Mouse (Mus musculus): ENCODE data around the gene Efna2. TPM values are rescaled to one million over a fixed set of nuclear protein-coding genes. Genes with fewer than 3 reads are reported as not detected.

Gene Efna2
- polyA plus RNA-seq, 1 experiment from 2014 or later = 17.3 TPM

DNA sequence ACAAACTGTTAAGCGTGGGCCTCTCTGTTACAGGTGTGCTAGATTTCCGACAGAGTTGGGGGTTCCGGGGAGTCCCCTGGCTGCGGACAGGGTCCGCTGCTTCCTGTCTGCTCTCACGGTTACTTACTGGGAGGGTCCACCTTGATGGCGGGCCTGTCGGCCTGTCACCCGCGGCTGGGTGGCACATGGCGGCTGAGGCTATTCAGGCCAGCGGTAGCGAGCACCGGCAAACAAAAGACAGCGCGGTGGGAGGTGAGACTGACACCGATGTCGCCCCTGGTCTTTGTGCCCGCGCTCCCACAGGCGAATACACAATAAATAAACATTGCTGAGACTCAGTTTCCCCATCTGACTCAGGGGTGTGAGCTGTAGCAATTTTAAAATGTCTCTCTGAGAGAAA is 10.7 kb downstream of the Efna2 start:
- peaks cover 10% of the 10 kb centered on the region; the same call in 1 of the 2 replicates for H3K36me3 ChIP-seq
- H3K9me3 ChIP-seq = no peaks in the 10 kb centered on the region
- H3K9ac ChIP-seq = no peak overlapping the region
- ATAC-seq (ENCODE audit: borderline replicate concordance, extremely low read depth, low FRiP score, low TSS enrichment) = no peak
- H3K27ac ChIP-seq = no peak overlapping the region
- peaks cover 15% of the 10 kb centered on the region for H3K4me1 ChIP-seq
- peaks cover 41% of the 10 kb centered on the region for H3K27me3 ChIP-seq
- H3K4me3 ChIP-seq = peak overlapping the region; percentile 41
- H3K4me2 ChIP-seq = peak overlapping the region; percentile 72
- WGBS = 9% methylated on average over 21 of the region's 21 CpGs

DNA sequence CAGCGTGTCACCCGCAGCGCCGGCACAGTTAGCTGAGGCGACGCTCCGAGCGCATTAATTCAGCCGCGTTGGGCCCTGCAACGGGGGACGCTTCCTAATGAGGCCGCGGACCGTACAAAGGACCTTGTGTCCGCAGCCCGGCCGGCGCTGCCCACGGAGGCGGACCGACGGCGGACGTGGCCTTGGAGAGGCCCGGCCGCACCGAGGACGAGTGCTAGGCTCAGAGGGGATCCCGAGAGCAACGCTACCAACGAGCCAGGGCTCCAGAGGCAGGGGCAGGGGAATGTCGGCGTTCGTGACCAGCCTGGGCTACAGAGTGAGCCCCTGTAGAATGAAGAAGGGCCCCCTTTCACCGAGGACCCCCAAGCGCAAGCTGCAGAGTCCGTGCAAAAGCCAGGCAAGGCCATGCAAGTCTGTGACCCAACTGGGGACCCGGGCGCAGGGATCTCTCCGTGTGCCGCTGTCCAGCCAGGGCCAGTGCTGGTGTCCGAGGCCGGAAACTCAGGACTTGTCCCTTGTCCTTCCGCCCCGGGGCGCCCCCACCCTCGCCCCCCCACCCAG is 11.3 kb downstream of the Efna2 start:
- Histone ChIP-seq H3K9ac (peak overlapping the region; percentile 44), H3K4me1 (peaks cover 15% of the 10 kb centered on the region), H3K27me3 (peaks cover 41% of the 10 kb centered on the region), H3K4me2 (peak overlapping the region; percentile 72), H3K4me3 (peak overlapping the region; percentile 41), H3K27ac (no peak overlapping the region), H3K9me3 (no peaks in the 10 kb centered on the region), H3K36me3 (peaks cover 10% of the 10 kb centered on the region; the same call in 1 of the 2 replicates)
- no peak; the same call in 1 of the 2 replicates for ATAC-seq (ENCODE audit: borderline replicate concordance, extremely low read depth, low FRiP score, low TSS enrichment)
- under 1% methylated on average over 48 of the region's 48 CpGs for WGBS

DNA sequence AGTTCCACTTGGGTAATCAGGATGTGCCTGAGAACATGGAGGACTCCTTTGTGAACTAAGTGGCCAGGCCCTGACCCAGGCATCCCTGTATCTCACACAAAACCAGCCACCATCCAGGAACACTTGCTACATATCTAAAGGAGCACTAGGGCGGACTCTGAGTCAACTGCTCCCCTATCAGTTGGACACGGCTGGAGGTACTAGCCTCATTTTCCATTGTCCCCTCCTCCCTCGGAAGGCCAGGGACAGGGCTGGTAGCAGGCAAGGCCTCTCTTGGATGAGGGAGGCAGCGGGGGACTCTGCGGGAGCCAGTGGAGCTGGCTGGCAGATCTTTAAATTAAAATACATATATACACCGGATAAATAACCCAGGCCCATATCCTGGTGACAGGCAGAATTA is 14.7 kb downstream of the Efna2 start:
- H3K9me3 ChIP-seq = no peaks in the 10 kb centered on the region
- H3K4me1 ChIP-seq = peaks cover 15% of the 10 kb centered on the region
- no peak overlapping the region for H3K27ac ChIP-seq
- H3K4me3 ChIP-seq = no peak overlapping the region
- ATAC-seq (ENCODE audit: borderline replicate concordance, extremely low read depth, low FRiP score, low TSS enrichment) = no peak
- peaks cover 34% of the 10 kb centered on the region for H3K27me3 ChIP-seq
- WGBS = 77% methylated on average over 6 of the region's 6 CpGs
- no peaks in the 10 kb centered on the region for H3K36me3 ChIP-seq
- no peak overlapping the region for H3K9ac ChIP-seq
- no peak overlapping the region for H3K4me2 ChIP-seq

DNA sequence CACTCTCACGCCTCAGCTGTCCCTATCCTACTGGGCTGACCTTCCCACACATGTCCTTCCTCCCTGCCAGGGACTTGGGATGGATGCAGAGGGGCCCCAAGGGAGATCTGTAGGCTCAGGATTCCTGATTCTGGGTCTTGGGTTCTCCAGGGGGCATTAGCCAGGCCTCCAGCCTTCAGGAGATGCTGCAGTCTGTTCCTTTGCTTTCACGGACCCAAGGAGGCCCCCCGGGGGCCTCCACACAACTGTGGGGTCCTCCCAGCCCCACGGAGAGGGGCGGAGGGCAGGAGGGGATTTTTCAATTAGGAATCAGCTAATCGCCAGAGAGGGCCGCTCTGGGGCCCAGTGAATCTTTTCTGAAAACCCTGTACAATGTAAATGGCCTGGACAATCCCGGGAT is 15.2 kb downstream of the Efna2 start:
- Histone ChIP-seq H3K27ac (no peak overlapping the region), H3K4me3 (no peak overlapping the region), H3K9ac (no peak overlapping the region), H3K9me3 (no peaks in the 10 kb centered on the region), H3K4me2 (no peak overlapping the region), H3K36me3 (no peaks in the 10 kb centered on the region), H3K4me1 (peaks cover 15% of the 10 kb centered on the region), H3K27me3 (peaks cover 31% of the 10 kb centered on the region)
- WGBS = 64% methylated on average over 8 of the region's 8 CpGs
- no peak for ATAC-seq (ENCODE audit: borderline replicate concordance, extremely low read depth, low FRiP score, low TSS enrichment)

DNA sequence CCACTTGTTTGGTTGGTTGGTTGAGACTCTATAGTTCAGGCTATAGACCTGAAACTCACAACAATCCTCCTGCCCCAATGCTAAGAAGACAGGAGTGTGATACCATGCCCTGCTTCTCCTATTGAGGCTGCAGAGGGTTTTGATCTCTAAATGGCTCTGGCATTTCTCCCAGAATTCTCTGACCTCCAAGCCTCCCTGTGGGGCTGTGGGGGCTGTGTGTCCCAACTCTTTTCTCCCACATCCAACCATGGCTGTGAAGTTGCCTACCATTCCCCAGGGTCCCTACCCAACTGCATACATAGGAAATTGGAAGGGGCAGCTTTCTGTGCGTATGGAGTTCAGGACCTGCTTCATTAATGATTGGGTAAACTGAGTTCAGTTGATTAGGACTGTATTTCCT is 16.9 kb downstream of the Efna2 start:
- WGBS = 81% methylated on average over 1 of the region's 1 CpGs
- no peak overlapping the region for H3K27ac ChIP-seq
- peaks cover 14% of the 10 kb centered on the region for H3K27me3 ChIP-seq
- no peaks in the 10 kb centered on the region for H3K9me3 ChIP-seq
- H3K4me3 ChIP-seq = no peak overlapping the region
- no peaks in the 10 kb centered on the region for H3K36me3 ChIP-seq
- no peak for ATAC-seq (ENCODE audit: borderline replicate concordance, extremely low read depth, low FRiP score, low TSS enrichment)
- H3K4me2 ChIP-seq = no peak overlapping the region
- H3K4me1 ChIP-seq = peaks cover 3% of the 10 kb centered on the region; the same call in 1 of the 2 replicates
- H3K9ac ChIP-seq = no peak overlapping the region

DNA sequence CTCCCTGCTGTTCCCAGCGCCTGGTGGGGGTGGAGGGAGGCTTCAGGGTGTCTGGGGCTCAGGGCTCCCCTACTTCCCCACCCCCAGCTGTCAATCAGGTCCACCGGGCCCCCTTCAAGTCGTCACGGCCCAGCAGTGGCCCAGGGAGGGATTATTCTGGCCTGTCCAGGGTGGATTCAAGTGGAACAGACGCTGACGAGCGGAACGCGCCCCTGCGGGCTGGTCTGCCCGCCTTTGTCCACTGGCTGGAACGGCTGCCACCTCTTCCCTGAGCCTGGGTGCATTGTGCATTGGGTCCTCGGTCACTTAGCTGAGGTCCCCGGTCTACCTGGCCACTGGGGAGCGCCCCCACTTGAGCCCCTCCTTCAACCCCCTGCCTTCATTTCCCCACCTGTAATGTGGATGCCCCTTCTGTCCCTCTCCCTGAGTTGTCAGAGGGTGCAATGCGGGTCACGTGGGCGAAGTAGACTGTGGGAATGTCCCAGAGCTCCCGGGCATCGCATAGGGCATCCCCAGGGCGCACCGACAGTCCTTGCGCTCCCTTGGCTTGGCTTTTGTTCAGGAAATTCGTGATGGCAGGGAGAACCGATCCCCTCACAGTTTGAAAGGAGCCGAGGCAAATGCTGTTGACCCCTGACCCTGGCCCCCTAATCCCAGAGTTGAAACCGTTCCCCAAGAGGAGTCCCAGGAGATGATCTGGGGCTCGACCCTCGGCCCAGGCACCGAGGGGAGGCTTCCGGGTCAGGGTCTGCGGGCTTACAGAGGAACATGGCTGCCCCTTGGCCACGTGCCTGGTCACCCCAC is 17.7 kb downstream of the Efna2 start:
- Histone ChIP-seq H3K36me3 (no peaks in the 10 kb centered on the region), H3K4me1 (peaks cover 3% of the 10 kb centered on the region; the same call in 1 of the 2 replicates), H3K4me3 (no peak overlapping the region), H3K4me2 (no peak overlapping the region), H3K27me3 (peaks cover 7% of the 10 kb centered on the region), H3K9me3 (no peaks in the 10 kb centered on the region), H3K27ac (no peak overlapping the region), H3K9ac (no peak overlapping the region)
- 76% methylated on average over 33 of the region's 33 CpGs for WGBS
- ATAC-seq (ENCODE audit: borderline replicate concordance, extremely low read depth, low FRiP score, low TSS enrichment) = no peak

DNA sequence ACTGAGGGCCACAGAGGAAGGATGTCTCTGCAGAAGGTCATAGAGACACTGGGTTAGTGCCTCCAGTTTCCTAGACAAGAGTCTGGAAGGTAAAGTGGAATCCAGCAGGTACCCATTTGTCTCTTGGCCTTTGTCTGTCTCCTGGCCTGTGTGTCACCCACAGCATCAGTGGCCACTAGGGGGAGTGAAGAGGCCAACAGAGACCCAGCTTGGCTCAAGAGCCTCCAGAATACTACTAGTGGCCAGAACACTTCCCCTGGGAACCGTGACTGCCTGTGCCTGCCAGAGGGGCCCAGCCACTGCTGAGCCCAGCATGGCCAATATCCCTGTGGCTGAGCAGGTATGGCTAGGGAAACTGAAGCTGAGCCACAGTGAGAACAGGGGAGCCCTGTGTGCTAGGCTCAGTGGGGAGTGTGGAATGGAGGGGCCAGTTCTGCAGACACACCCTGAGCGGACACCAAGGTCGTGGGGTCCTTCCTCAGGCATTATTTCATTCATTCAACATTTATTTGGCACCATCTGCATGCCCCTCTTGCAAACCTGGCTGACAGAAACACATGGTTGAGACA is 20.2 kb downstream of the Efna2 start:
- H3K27ac ChIP-seq = no peak overlapping the region
- WGBS = 54% methylated on average over 3 of the region's 3 CpGs
- no peak overlapping the region for H3K9ac ChIP-seq
- H3K9me3 ChIP-seq = no peaks in the 10 kb centered on the region
- ATAC-seq (ENCODE audit: borderline replicate concordance, extremely low read depth, low FRiP score, low TSS enrichment) = peak; percentile 66; the same call in 1 of the 2 replicates
- H3K36me3 ChIP-seq = no peaks in the 10 kb centered on the region
- H3K4me1 ChIP-seq = peaks cover 3% of the 10 kb centered on the region; the same call in 1 of the 2 replicates
- no peak overlapping the region for H3K4me2 ChIP-seq
- no peaks in the 10 kb centered on the region for H3K27me3 ChIP-seq
- H3K4me3 ChIP-seq = no peak overlapping the region

DNA sequence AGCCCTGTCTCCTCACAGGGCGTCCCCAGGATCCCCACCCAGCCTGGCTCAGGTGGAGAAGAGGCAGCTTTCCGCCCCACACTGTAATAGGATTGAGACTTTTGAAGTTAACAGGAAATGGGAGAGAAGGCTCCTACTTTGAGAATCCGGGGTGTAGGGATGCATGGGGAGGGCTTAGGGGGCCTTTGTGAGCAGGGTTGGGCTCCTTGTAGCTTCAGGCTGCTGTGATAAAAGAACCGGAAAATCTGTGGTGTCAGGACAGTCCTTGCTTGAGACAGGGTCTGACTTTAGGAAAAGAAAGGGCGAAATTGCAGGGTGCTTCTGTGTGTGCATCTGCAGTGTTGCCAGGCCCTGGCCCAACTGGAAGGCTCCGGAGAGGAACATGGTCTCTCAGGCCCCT is 21.2 kb downstream of the Efna2 start:
- Histone ChIP-seq H3K27ac (no peak overlapping the region), H3K4me3 (no peak overlapping the region), H3K36me3 (no peaks in the 10 kb centered on the region), H3K27me3 (no peaks in the 10 kb centered on the region), H3K9ac (no peak overlapping the region), H3K4me1 (peaks cover 3% of the 10 kb centered on the region; the same call in 1 of the 2 replicates), H3K9me3 (no peaks in the 10 kb centered on the region), H3K4me2 (no peak overlapping the region)
- WGBS = 81% methylated on average over 6 of the region's 6 CpGs
- no peak for ATAC-seq (ENCODE audit: borderline replicate concordance, extremely low read depth, low FRiP score, low TSS enrichment)

DNA sequence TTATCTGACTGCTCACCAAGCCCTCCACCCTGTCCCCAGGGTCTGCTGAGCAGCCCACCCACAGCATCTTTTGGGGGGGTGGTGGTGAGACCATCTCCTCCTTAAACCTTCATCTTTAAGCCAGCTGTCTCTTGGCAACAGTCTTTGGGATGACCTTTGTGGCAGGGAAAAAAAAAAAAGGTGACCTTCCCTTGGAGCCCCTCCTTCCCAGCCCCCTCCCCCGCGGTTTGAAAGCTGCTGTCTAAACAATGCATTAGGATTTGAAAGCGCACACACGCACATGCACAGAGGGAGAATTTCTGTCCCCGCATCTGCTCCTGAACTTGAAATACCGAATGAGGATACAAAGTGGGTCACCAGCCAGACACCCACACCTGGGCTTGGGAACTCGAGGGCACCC is 24.8 kb downstream of the Efna2 start:
- Histone ChIP-seq H3K4me1 (peaks cover 3% of the 10 kb centered on the region; the same call in 1 of the 2 replicates), H3K4me3 (no peak overlapping the region), H3K9ac (no peak overlapping the region), H3K9me3 (no peaks in the 10 kb centered on the region), H3K27me3 (peaks cover 4% of the 10 kb centered on the region; the same call in 1 of the 2 replicates), H3K36me3 (no peaks in the 10 kb centered on the region), H3K4me2 (no peak overlapping the region), H3K27ac (no peak overlapping the region)
- ATAC-seq (ENCODE audit: borderline replicate concordance, extremely low read depth, low FRiP score, low TSS enrichment) = no peak
- 18% methylated on average over 7 of the region's 7 CpGs for WGBS

DNA sequence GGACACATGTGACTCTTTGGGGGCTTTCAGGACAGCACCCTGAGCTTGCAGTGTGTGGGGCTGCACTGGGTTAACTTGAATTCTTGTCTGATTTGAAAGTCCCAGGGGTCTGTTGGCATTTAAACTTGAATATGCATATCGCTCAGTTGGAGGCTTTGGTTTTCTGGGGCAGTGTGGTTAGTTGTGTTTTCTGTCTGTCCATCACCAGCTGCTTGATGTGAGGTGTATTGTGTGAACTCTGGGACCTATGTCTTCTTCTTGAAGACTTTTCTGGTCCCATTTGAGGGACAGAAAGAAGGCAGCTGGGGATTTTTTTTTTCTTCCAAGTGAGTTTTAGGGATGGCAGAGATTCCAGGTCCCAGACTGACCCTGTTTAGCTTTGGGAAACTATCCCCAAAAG is 27.9 kb downstream of the Efna2 start:
- peaks cover 6% of the 10 kb centered on the region; the same call in 1 of the 2 replicates for H3K27me3 ChIP-seq
- H3K9ac ChIP-seq = no peak overlapping the region
- no peaks in the 10 kb centered on the region for H3K4me1 ChIP-seq
- H3K4me2 ChIP-seq = no peak overlapping the region
- no peaks in the 10 kb centered on the region for H3K36me3 ChIP-seq
- ATAC-seq (ENCODE audit: borderline replicate concordance, extremely low read depth, low FRiP score, low TSS enrichment) = no peak
- no peak overlapping the region for H3K27ac ChIP-seq
- no peaks in the 10 kb centered on the region for H3K9me3 ChIP-seq
- WGBS = 63% methylated on average over 1 of the region's 1 CpGs
- H3K4me3 ChIP-seq = no peak overlapping the region

DNA sequence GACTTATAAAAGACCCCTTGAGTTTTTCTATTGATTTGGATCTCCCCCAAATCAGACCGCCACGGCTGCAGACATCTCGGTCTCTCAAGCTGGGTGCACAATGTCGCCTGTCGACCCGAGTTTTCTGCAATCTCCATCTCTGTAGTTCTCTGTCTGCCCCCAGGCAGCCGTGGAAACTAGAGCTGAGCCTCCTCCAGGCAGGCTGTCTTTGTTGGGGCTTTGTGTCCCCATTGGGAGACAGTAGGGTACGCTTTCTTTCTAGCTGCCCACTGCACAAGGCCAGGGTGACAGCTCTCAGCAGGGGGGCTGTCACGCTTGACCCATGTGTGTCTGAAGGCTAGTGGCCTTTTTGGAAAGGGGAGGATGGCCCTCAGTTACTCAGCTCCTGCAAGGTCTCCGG is 28.4 kb downstream of the Efna2 start:
- WGBS = 68% methylated on average over 10 of the region's 10 CpGs
- H3K9ac ChIP-seq = no peak overlapping the region
- H3K27ac ChIP-seq = no peak overlapping the region
- peaks cover 6% of the 10 kb centered on the region; the same call in 1 of the 2 replicates for H3K27me3 ChIP-seq
- H3K4me2 ChIP-seq = no peak overlapping the region
- no peaks in the 10 kb centered on the region for H3K9me3 ChIP-seq
- no peaks in the 10 kb centered on the region for H3K36me3 ChIP-seq
- no peak for ATAC-seq (ENCODE audit: borderline replicate concordance, extremely low read depth, low FRiP score, low TSS enrichment)
- H3K4me3 ChIP-seq = no peak overlapping the region
- H3K4me1 ChIP-seq = no peaks in the 10 kb centered on the region

DNA sequence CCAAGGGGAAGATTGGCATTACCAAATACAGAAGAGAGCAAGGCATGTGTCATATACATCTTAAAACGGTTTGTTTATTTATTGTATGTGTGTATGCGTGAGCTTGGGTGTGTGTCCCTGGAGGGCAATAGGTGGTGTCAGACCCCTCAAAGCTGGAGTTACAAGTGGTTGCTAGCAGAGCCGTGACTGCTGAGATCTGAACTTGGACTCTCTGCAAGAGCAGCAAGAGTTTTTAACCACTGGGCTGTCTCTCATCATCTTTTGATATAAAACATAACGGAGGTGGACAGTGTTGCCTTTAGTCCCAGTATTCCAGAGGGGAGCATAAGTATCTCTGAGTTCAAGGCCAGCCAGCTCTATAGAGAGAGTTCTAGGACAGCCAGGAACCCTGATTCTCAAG is 29.0 kb downstream of the Efna2 start:
- Histone ChIP-seq H3K4me3 (no peak overlapping the region), H3K4me2 (no peak overlapping the region), H3K9ac (no peak overlapping the region), H3K27ac (no peak overlapping the region), H3K9me3 (no peaks in the 10 kb centered on the region), H3K36me3 (no peaks in the 10 kb centered on the region), H3K27me3 (peaks cover 6% of the 10 kb centered on the region; the same call in 1 of the 2 replicates), H3K4me1 (no peaks in the 10 kb centered on the region)
- ATAC-seq (ENCODE audit: borderline replicate concordance, extremely low read depth, low FRiP score, low TSS enrichment) = no peak
- WGBS = 61% methylated on average over 4 of the region's 4 CpGs

All from lung, embryonic 15.5 days (tissue).